Mouse (Mus musculus) 416B (cell line): ENCODE measurements around the gene C1rl.
"Not testable (repeated sequence)": the region's sequence is repeated elsewhere in the genome, so short reads cannot be mapped to it uniquely, and the experiment has no call there.

Experiments
- DNase-seq: peaks from one replicate; pipeline ENCODE4 v3.0.0; 2011; ENCODE audit warnings: low read depth

The C1rl gene

GRCm38 (mm10) chr6:124492842-124493561 lies at the start of gene C1rl:
Gene C1rl (plus strand): TSS chr6:124493113.
- peak; percentile 92 for DNase-seq

GRCm38 (mm10) chr6:124443338-124443737 lies 49.6 kb upstream of the C1rl start:
- DNase-seq = no peak

GRCm38 (mm10) chr6:124446024-124446423 lies 46.9 kb upstream of the C1rl start:
- DNase-seq = no peak

GRCm38 (mm10) chr6:124446459-124446858 lies 46.5 kb upstream of the C1rl start:
- DNase-seq = no peak

- peak; percentile 59 for DNase-seq
Measured at GRCm38 (mm10) chr6:124447356-124447755, 45.6 kb upstream of the C1rl start.

GRCm38 (mm10) chr6:124448186-124448852 lies 44.6 kb upstream of the C1rl start:
- DNase-seq = peak; percentile 63

GRCm38 (mm10) chr6:124448959-124449667 lies 43.8 kb upstream of the C1rl start:
- DNase-seq = peak; percentile 69

- peak; percentile 86 for DNase-seq
Measured at GRCm38 (mm10) chr6:124449668-124450383, 43.1 kb upstream of the C1rl start.

GRCm38 (mm10) chr6:124451995-124452394 lies 40.9 kb upstream of the C1rl start:
- no peak for DNase-seq

GRCm38 (mm10) chr6:124453756-124454155 lies 39.2 kb upstream of the C1rl start:
- no peak for DNase-seq

- no peak for DNase-seq
Measured at GRCm38 (mm10) chr6:124456243-124456642, 36.7 kb upstream of the C1rl start.

- no peak for DNase-seq
Measured at GRCm38 (mm10) chr6:124457827-124458226, 35.1 kb upstream of the C1rl start.

GRCm38 (mm10) chr6:124458505-124458904 lies 34.4 kb upstream of the C1rl start:
- no peak for DNase-seq

GRCm38 (mm10) chr6:124459388-124459787 lies 33.5 kb upstream of the C1rl start:
- no peak for DNase-seq

- DNase-seq = no peak
Measured at GRCm38 (mm10) chr6:124463881-124464291, 29.0 kb upstream of the C1rl start.

- no peak for DNase-seq
Measured at GRCm38 (mm10) chr6:124464305-124465271, 28.3 kb upstream of the C1rl start, which contains the start of gene Clstn3. Gene Clstn3 (minus strand): TSS chr6:124464794.

- DNase-seq = no peak
Measured at GRCm38 (mm10) chr6:124465299-124465698, 27.6 kb upstream of the C1rl start.

GRCm38 (mm10) chr6:124465729-124466128 lies 27.2 kb upstream of the C1rl start:
- DNase-seq = no peak

GRCm38 (mm10) chr6:124471121-124471520 lies 21.8 kb upstream of the C1rl start:
- no peak for DNase-seq

- DNase-seq = not testable (repeated sequence)
Measured at GRCm38 (mm10) chr6:124471783-124472638, 20.9 kb upstream of the C1rl start.
